Mouse (Mus musculus) olfactory bulb, adult 2 months (tissue): ENCODE measurements around the gene Sphk2.

Source experiments
- CTCF ChIP-seq: fragments of 200-500 bp; IDR thresholded peaks from 2 replicates; pipeline ENCODE4 v1.5.1; 2012; ENCODE audit warnings: low read depth, mild to moderate bottlenecking, low read length, moderate library complexity; ENCODE audit not compliant: insufficient read depth
- POLR2A ChIP-seq: fragments of 200-500 bp; IDR thresholded peaks from 2 replicates; pipeline ENCODE4 v1.6.1; 2012; ENCODE audit warnings: mild to moderate bottlenecking, low read depth, low read length, moderate library complexity; ENCODE audit not compliant: insufficient read depth

DNA sequence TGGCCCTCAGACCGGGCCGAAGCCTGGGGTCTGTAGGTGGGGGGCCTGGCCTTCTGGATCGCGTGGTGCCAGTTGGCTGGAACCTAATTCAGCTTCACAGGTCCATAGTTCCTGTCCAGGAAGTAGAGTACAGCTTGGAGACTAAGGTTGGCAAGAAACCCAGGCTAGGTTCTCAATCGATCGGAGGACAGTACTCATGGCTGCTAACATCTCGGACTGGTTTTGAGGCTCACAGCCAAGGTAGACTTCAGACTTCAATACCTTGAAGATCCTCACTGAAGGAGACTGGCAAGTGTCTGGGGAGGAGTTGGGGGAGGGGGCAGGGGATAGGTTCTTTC, 3.4 kb upstream of the Sphk2 start:
- TF ChIP-seq POLR2A (no peak), CTCF (no peak)
